Mouse (Mus musculus) hindbrain, embryonic 15.5 days (tissue): ENCODE measurements around the gene Atxn1. TPM values are rescaled to one million over a fixed set of nuclear protein-coding genes. Genes with fewer than 3 reads are reported as not detected.

Experiments used
- ATAC-seq: fragments of 200-750 bp; cut with Nextera tagmentation; 2 replicates; pipeline ENCODE4 v1.8.0; 2017; ENCODE audit warnings: low read depth, moderate number of reproducible peaks, moderate TSS enrichment; ENCODE audit not compliant: low FRiP score
- H3K27ac ChIP-seq: fragments of 300-500 bp; sonication (generic); replicated peaks from 2 replicates; pipeline ENCODE4 v1.5.1; 2015; ENCODE audit warnings: mild to moderate bottlenecking, inconsistent platforms
- H3K27me3 ChIP-seq: fragments of 300-500 bp; sonication (generic); 2 replicates; pipeline ENCODE4 v1.6.1; 2015; ENCODE audit warnings: control low read depth, inconsistent platforms
- H3K36me3 ChIP-seq: fragments of 300-500 bp; sonication (generic); 2 replicates; pipeline ENCODE4 v1.6.1; 2015; ENCODE audit warnings: control low read depth, inconsistent platforms
- H3K4me1 ChIP-seq: fragments of 300-500 bp; sonication (generic); replicated peaks from 2 replicates; pipeline ENCODE4 v1.6.1; 2015; ENCODE audit warnings: control low read depth, inconsistent platforms
- H3K4me2 ChIP-seq: fragments of 300-500 bp; sonication (generic); 2 replicates; pipeline ENCODE4 v1.6.1; 2015; ENCODE audit warnings: moderate library complexity, mild to moderate bottlenecking, inconsistent platforms
- H3K4me3 ChIP-seq: fragments of 300-500 bp; sonication (generic); 2 replicates; pipeline ENCODE4 v1.5.1; 2015; ENCODE audit warnings: mild to moderate bottlenecking, inconsistent platforms
- H3K9ac ChIP-seq: fragments of 300-500 bp; sonication (generic); 2 replicates; pipeline ENCODE4 v1.6.1; 2015; ENCODE audit warnings: inconsistent platforms
- H3K9me3 ChIP-seq: fragments of 300-500 bp; sonication (generic); 2 replicates; pipeline ENCODE4 v1.6.1; 2016; ENCODE audit warnings: control low read depth, inconsistent platforms
- WGBS: fragments of 180-500 bp; shearing (Covaris S2); methylation state at CpG from one replicate; pipeline ENCODE4 v1.1.7; 2015; 5-methylcytosine and 5-hydroxymethylcytosine counted together
- polyA plus RNA-seq: library from polyadenylated mRNA; unstranded; fragments of >200 nt; fragmentation: Nextera tagmentation; extraction: Ambion mirVana; gene quantifications from 2 replicates; pipeline ENCODE4 v1.2.1, GENCODE M21; 2015

Atxn1 gene
- polyA plus RNA-seq, 1 experiment from 2014 or later, result 8.1 TPM

DNA sequence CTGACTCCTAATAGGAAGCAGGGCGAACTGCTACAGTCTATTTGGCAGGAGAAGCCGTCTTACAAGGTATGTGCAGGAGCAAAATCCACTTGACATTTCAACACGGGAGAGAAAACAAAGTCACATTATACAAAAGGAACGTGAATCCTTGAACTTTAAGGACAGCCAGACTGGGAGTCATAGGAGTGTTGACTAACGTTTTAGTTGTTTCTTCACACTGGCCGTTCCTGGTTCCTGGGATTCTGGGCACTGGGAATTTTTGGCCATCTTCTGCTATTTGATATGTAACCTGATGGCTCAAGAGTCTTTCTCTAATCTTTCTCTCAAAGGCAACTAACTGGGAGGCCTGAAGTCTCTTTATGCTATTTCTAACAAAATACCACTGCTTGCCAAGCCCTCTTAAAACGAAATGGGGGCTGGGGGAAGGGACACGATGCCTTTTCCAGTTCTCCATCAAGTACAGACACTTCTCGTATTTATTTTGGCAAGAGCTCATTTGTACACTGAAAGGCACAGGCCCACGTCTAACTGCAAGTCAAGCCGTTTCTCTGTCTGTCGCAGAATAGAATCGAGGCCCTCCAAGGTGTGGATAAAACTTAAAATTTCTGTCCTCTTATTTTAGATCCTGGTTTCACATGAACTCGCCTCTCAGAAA is 4.4 kb downstream of the Atxn1 start:
- no peak overlapping the region for H3K4me3 ChIP-seq
- no peaks in the 10 kb centered on the region for H3K27me3 ChIP-seq
- no peak for ATAC-seq
- H3K36me3 ChIP-seq, result no peaks in the 10 kb centered on the region
- peaks cover 33% of the 10 kb centered on the region for H3K4me1 ChIP-seq
- 46% methylated on average over 14 of the region's 14 CpGs for WGBS
- no peak overlapping the region for H3K27ac ChIP-seq
- H3K4me2 ChIP-seq, result no peak overlapping the region; the same call in 1 of the 2 replicates
- H3K9me3 ChIP-seq, result no peaks in the 10 kb centered on the region
- H3K9ac ChIP-seq, result no peak overlapping the region

GRCm38 (mm10) chr13:45958306-45958705 is 6.5 kb downstream of the Atxn1 start:
- H3K27me3 ChIP-seq, result no peaks in the 10 kb centered on the region
- no peaks in the 10 kb centered on the region for H3K9me3 ChIP-seq
- no peak overlapping the region for H3K4me3 ChIP-seq
- H3K9ac ChIP-seq, result no peak overlapping the region
- WGBS, result 87% methylated on average over 4 of the region's 4 CpGs
- H3K27ac ChIP-seq, result no peak overlapping the region
- no peak overlapping the region for H3K4me2 ChIP-seq
- ATAC-seq, result no peak
- no peaks in the 10 kb centered on the region for H3K36me3 ChIP-seq
- peaks cover 31% of the 10 kb centered on the region for H3K4me1 ChIP-seq

DNA sequence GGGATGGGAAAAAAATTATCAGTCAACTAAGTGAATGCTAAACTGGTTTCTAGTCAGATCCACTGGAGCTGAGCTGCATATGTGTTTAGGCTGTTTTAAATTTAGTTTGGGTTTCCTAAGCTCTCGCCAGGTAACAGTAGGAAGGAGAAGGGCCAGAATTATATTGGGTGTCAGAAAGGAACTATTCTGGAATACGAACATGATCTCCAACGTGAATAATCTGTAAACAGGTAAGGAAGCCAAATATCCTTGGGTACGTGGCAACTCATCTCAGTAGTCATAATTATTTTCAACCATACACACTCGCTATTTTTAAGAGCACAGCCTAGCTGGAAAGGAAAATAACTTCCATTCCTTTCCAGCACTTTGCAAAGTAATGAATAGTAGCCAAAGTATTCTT is 7.2 kb downstream of the Atxn1 start:
- Histone ChIP-seq H3K4me3 (no peak overlapping the region), H3K36me3 (no peaks in the 10 kb centered on the region), H3K9me3 (no peaks in the 10 kb centered on the region), H3K9ac (no peak overlapping the region), H3K27me3 (no peaks in the 10 kb centered on the region), H3K27ac (no peak overlapping the region), H3K4me2 (no peak overlapping the region), H3K4me1 (peaks cover 27% of the 10 kb centered on the region)
- ATAC-seq, result no peak
- WGBS, result 94% methylated on average over 5 of the region's 5 CpGs

GRCm38 (mm10) chr13:45956287-45956686 is 8.5 kb downstream of the Atxn1 start:
- WGBS, result 89% methylated on average over 6 of the region's 6 CpGs
- no peak overlapping the region for H3K4me3 ChIP-seq
- no peaks in the 10 kb centered on the region for H3K9me3 ChIP-seq
- H3K4me1 ChIP-seq, result peaks cover 16% of the 10 kb centered on the region
- H3K36me3 ChIP-seq, result no peaks in the 10 kb centered on the region
- no peak overlapping the region for H3K9ac ChIP-seq
- ATAC-seq, result no peak
- H3K27ac ChIP-seq, result no peak overlapping the region
- no peak overlapping the region for H3K4me2 ChIP-seq
- H3K27me3 ChIP-seq, result no peaks in the 10 kb centered on the region

GRCm38 (mm10) chr13:45955370-45956055 is 9.3 kb downstream of the Atxn1 start:
- Histone ChIP-seq H3K9me3 (no peaks in the 10 kb centered on the region), H3K4me2 (no peak overlapping the region), H3K27ac (no peak overlapping the region), H3K4me1 (peaks cover 16% of the 10 kb centered on the region), H3K36me3 (no peaks in the 10 kb centered on the region), H3K4me3 (no peak overlapping the region), H3K27me3 (no peaks in the 10 kb centered on the region), H3K9ac (no peak overlapping the region)
- ATAC-seq, result no peak
- 87% methylated on average over 9 of the region's 9 CpGs for WGBS

DNA sequence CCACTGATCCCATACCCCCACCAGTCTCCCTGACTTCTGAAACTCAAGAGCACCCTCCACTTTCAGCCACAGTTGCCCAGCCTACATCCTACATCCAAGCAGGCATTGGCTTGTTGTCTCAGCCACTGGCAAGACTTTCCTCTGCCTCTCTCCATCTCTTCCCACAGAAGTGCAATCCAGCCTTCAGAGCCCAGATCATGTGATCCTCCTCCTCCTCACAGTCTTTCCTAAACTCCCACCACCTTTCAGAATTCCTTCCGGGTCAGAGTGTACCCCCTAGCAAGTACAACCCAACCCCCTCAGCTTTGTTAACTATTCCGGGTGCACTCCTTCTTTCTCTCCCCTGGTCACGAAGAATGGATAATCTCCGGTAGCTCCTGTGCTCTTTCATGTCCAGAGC is 11.7 kb downstream of the Atxn1 start:
- ATAC-seq, result no peak
- H3K4me1 ChIP-seq, result peaks cover 16% of the 10 kb centered on the region
- no peaks in the 10 kb centered on the region for H3K9me3 ChIP-seq
- H3K27me3 ChIP-seq, result no peaks in the 10 kb centered on the region
- no peak overlapping the region for H3K27ac ChIP-seq
- WGBS, result 78% methylated on average over 4 of the region's 4 CpGs
- H3K4me3 ChIP-seq, result no peak overlapping the region
- H3K9ac ChIP-seq, result no peak overlapping the region
- no peaks in the 10 kb centered on the region for H3K36me3 ChIP-seq
- H3K4me2 ChIP-seq, result no peak overlapping the region

- H3K9ac ChIP-seq, result no peak overlapping the region
Observed at GRCm38 (mm10) chr13:45951071-45951645, 13.7 kb downstream of the Atxn1 start.

DNA sequence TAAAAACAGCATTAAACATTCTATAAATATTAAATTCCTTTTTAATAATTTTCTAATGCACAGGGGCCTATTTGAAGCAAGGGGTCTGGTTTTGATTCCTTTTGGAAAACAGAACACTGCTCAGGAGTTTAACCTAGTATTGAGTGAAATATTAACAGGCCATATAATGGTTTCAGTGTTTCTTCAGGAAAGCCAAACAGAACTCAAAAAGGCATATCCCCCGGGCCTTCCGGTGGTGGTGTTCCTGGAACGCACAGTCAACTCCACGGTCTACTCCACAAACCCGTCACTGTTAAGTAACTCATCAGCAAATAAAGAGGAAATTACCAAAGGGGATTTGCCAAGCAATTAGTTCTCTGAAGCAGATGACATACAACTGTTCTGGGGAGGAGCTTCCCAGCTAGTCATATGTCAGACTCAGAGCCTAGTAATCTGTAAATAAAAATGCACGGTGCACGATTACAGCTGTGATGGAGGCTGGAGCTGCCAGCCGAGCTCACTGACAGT is 14.4 kb downstream of the Atxn1 start:
- Histone ChIP-seq H3K9ac (no peak overlapping the region), H3K4me3 (no peak overlapping the region), H3K36me3 (no peaks in the 10 kb centered on the region), H3K27me3 (no peaks in the 10 kb centered on the region), H3K4me2 (no peak overlapping the region), H3K9me3 (no peaks in the 10 kb centered on the region), H3K27ac (peak overlapping the region; percentile 42; the same call in 1 of the 2 replicates), H3K4me1 (peaks cover 16% of the 10 kb centered on the region)
- ATAC-seq, result peak; percentile 72; the same call in 1 of the 2 replicates
- WGBS, result 35% methylated on average over 8 of the region's 8 CpGs

More at GRCm38 (mm10) chr13:45951071-45951645, 13.7 kb downstream of the Atxn1 start:
- Histone ChIP-seq H3K36me3 (no peaks in the 10 kb centered on the region), H3K4me2 (no peak overlapping the region), H3K27ac (peak overlapping the region; percentile 42; the same call in 1 of the 2 replicates), H3K4me3 (no peak overlapping the region), H3K4me1 (peaks cover 16% of the 10 kb centered on the region), H3K9me3 (no peaks in the 10 kb centered on the region), H3K27me3 (no peaks in the 10 kb centered on the region)
- 74% methylated on average over 20 of the region's 20 CpGs for WGBS
- no peak for ATAC-seq

DNA sequence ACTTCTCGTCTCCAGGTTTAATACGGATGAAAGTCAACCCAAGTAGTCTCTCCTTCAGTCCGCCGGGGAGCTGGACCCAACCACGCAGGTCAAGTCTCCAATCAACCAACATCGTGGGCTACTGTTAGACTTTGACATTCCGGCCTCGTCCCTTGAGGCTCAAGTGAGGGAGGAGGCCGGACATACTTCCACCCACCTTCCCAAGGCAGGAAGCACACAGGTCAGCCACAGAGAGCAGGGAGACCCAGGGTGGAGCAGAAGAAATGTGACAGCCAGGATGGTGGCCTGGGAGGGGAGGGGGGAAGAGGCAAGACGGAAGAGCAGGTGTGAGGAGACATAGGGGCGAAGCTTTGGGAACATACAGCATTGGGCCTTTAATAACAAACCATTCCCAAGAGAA is 18.7 kb downstream of the Atxn1 start:
- WGBS, result 94% methylated on average over 11 of the region's 11 CpGs
- H3K9ac ChIP-seq, result no peak overlapping the region
- no peaks in the 10 kb centered on the region for H3K9me3 ChIP-seq
- no peaks in the 10 kb centered on the region for H3K27me3 ChIP-seq
- H3K4me1 ChIP-seq, result peaks cover 13% of the 10 kb centered on the region
- no peak overlapping the region for H3K27ac ChIP-seq
- no peak for ATAC-seq
- H3K4me3 ChIP-seq, result no peak overlapping the region
- no peak overlapping the region for H3K4me2 ChIP-seq
- H3K36me3 ChIP-seq, result no peaks in the 10 kb centered on the region

- no peak for ATAC-seq
- no peaks in the 10 kb centered on the region for H3K27me3 ChIP-seq
- H3K4me1 ChIP-seq, result no peaks in the 10 kb centered on the region
- H3K27ac ChIP-seq, result no peak overlapping the region
- no peaks in the 10 kb centered on the region for H3K36me3 ChIP-seq
- no peak overlapping the region for H3K4me2 ChIP-seq
- no peak overlapping the region for H3K4me3 ChIP-seq
- H3K9ac ChIP-seq, result no peak overlapping the region
- 87% methylated on average over 7 of the region's 7 CpGs for WGBS
- no peaks in the 10 kb centered on the region for H3K9me3 ChIP-seq
Observed at GRCm38 (mm10) chr13:45942337-45942736, 22.5 kb downstream of the Atxn1 start.

DNA sequence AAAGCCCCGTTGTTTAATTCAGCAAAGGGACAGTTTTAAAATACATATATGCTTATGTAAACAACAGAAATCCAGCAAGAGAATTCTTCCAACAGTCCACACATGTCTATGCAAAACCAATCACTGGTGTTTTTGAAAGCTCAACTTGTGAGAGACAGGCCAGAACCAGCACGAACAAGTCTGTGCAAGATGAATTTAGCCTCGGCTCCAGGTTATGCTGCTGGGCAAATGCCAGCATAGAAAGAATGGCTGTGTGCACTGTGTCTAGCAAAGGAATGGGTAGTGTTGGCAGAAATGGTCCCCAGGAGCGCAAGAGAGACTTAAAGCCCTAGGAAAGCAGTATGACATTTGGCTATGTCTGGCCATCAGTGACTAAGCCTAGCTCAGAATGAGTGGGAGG is 24.1 kb downstream of the Atxn1 start:
- H3K27ac ChIP-seq, result no peak overlapping the region
- no peaks in the 10 kb centered on the region for H3K9me3 ChIP-seq
- H3K27me3 ChIP-seq, result no peaks in the 10 kb centered on the region
- no peak overlapping the region for H3K4me3 ChIP-seq
- no peak overlapping the region for H3K4me2 ChIP-seq
- WGBS, result 86% methylated on average over 4 of the region's 4 CpGs
- no peak overlapping the region for H3K9ac ChIP-seq
- H3K4me1 ChIP-seq, result no peaks in the 10 kb centered on the region
- no peaks in the 10 kb centered on the region for H3K36me3 ChIP-seq
- no peak for ATAC-seq

GRCm38 (mm10) chr13:45939561-45939960 is 25.2 kb downstream of the Atxn1 start:
- H3K36me3 ChIP-seq, result no peaks in the 10 kb centered on the region
- no peaks in the 10 kb centered on the region for H3K9me3 ChIP-seq
- H3K4me2 ChIP-seq, result no peak overlapping the region
- 90% methylated on average over 6 of the region's 6 CpGs for WGBS
- no peaks in the 10 kb centered on the region for H3K27me3 ChIP-seq
- H3K9ac ChIP-seq, result no peak overlapping the region
- no peak for ATAC-seq
- no peak overlapping the region for H3K4me3 ChIP-seq
- no peaks in the 10 kb centered on the region for H3K4me1 ChIP-seq
- no peak overlapping the region for H3K27ac ChIP-seq
